Mouse (Mus musculus): ENCODE results near the gene Gm7849. TPM values are rescaled to one million over a fixed set of nuclear protein-coding genes. Genes with fewer than 3 reads are reported as not detected.
"Not testable (repeated sequence)": the region's sequence is repeated elsewhere in the genome, so short reads cannot be mapped to it uniquely, and the experiment has no call there.

Gm7849 gene
- 11.5 TPM in 1 of 2 replicates, not detected in the other for polyA plus RNA-seq (2015; fragmentation: Nextera tagmentation; extraction: Ambion mirVana)

DNA sequence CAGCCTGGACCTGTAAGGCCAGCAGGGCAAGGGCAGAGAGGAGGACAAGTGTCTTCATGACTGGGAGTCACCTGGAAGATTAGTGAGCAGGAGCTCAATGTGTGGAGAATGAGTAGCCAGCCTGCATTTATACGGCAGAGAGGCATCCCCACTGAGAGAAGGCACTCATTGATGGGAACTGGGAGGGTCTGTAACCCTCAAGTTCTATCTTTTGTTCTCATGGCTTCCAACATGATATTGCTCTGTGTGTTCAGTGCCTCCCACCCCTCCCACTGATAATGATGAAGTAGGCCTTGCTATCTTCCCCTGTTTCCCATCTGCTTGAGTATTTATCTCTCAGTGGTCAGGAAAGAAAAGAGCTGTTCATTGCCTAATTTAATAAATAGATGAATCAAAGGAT, at the start of gene Gm7849:
TSS of gene Gm7849 (minus strand) at position 101 of the 400 bp plus-strand sequence.
- H3K27me3 ChIP-seq (replicated peaks; ENCODE audit: control insufficient read depth, insufficient read depth, low read length); ATAC-seq; H3K9me3 ChIP-seq (ENCODE audit: control insufficient read depth, low read length); H3K4me2 ChIP-seq (ENCODE audit: low read depth, low read length); H3K9ac ChIP-seq (ENCODE audit: low read depth, low read length); H3K4me1 ChIP-seq (ENCODE audit: control insufficient read depth, insufficient read depth, low read length); H3K36me3 ChIP-seq (ENCODE audit: control insufficient read depth, insufficient read depth, low read length); H3K27ac ChIP-seq (ENCODE audit: low read length); H3K4me3 ChIP-seq (ENCODE audit: low read length): not testable (repeated sequence)
- WGBS, result no CpG with 5 or more reads among the region's 1 CpGs

GRCm38 (mm10) chr8:21427111-21427510, 29.2 kb downstream of the Gm7849 start, which contains the start of gene Defa36:
TSS of gene Defa36 (plus strand) at chr8:21427411.
- not testable (repeated sequence) for H3K4me3 ChIP-seq (ENCODE audit: low read length); H3K36me3 ChIP-seq (ENCODE audit: control insufficient read depth, insufficient read depth, low read length); H3K9ac ChIP-seq (ENCODE audit: low read depth, low read length); H3K4me1 ChIP-seq (ENCODE audit: control insufficient read depth, insufficient read depth, low read length); H3K4me2 ChIP-seq (ENCODE audit: low read depth, low read length); H3K9me3 ChIP-seq (ENCODE audit: control insufficient read depth, low read length); ATAC-seq; H3K27ac ChIP-seq (ENCODE audit: low read length); H3K27me3 ChIP-seq (replicated peaks; ENCODE audit: control insufficient read depth, insufficient read depth, low read length)
- no CpG with 5 or more reads among the region's 1 CpGs for WGBS

Other genes starting within 250 kb of the Gm7849 start
- gene Gm15292, start 206.8 kb downstream of the Gm7849 start, polyA plus RNA-seq (2015; fragmentation: Nextera tagmentation; extraction: Ambion mirVana), result not detected in 2 replicates
- not detected in 2 replicates for gene Defa27, start 141.0 kb downstream of the Gm7849 start, polyA plus RNA-seq (2015; fragmentation: Nextera tagmentation; extraction: Ambion mirVana)
- not detected in 2 replicates for gene Defa29, start 129.5 kb downstream of the Gm7849 start, polyA plus RNA-seq (2015; fragmentation: Nextera tagmentation; extraction: Ambion mirVana)
- gene Defa2, start 78.0 kb downstream of the Gm7849 start, polyA plus RNA-seq (2015; fragmentation: Nextera tagmentation; extraction: Ambion mirVana), result 0.83 TPM in 1 of 2 replicates, not detected in the other
- gene Defa33, start 64.7 kb downstream of the Gm7849 start, polyA plus RNA-seq (2015; fragmentation: Nextera tagmentation; extraction: Ambion mirVana), result not detected in 2 replicates
- not detected in 2 replicates for gene Defa36, start 29.1 kb downstream of the Gm7849 start, polyA plus RNA-seq (2015; fragmentation: Nextera tagmentation; extraction: Ambion mirVana)
- gene Defa20, start 52.7 kb upstream of the Gm7849 start, polyA plus RNA-seq (2015; fragmentation: Nextera tagmentation; extraction: Ambion mirVana), result 0.86 and 2.0 TPM in 2 replicates
- gene Defa32, start 72.5 kb upstream of the Gm7849 start, polyA plus RNA-seq (2015; fragmentation: Nextera tagmentation; extraction: Ambion mirVana), result 1.1 TPM in 1 of 2 replicates, not detected in the other
- 0.39 and 1.1 TPM in 2 replicates for gene Defa37, start 108.8 kb upstream of the Gm7849 start, polyA plus RNA-seq (2015; fragmentation: Nextera tagmentation; extraction: Ambion mirVana)
- gene Defa28, start 126.4 kb upstream of the Gm7849 start, polyA plus RNA-seq (2015; fragmentation: Nextera tagmentation; extraction: Ambion mirVana), result 0.39 TPM in 1 of 2 replicates, not detected in the other
- gene Gm7861, start 137.9 kb upstream of the Gm7849 start, polyA plus RNA-seq (2015; fragmentation: Nextera tagmentation; extraction: Ambion mirVana), result 11.5 and 21.0 TPM in 2 replicates
- gene Defa26, start 161.6 kb upstream of the Gm7849 start, polyA plus RNA-seq (2015; fragmentation: Nextera tagmentation; extraction: Ambion mirVana), result 1.2 and 1.5 TPM in 2 replicates
- gene Defa17, start 199.2 kb upstream of the Gm7849 start, polyA plus RNA-seq (2015; fragmentation: Nextera tagmentation; extraction: Ambion mirVana), result 155 and 196 TPM in 2 replicates
- not detected in 2 replicates for gene Defa34, start 209.2 kb upstream of the Gm7849 start, polyA plus RNA-seq (2015; fragmentation: Nextera tagmentation; extraction: Ambion mirVana)
- 1.8 TPM in 2 replicates for gene AY761184, start 247.1 kb upstream of the Gm7849 start, polyA plus RNA-seq (2015; fragmentation: Nextera tagmentation; extraction: Ambion mirVana)